Mouse (Mus musculus) gastrocnemius, postnatal 4 days (tissue): ENCODE data around the gene Jsrp1. TPM values are rescaled to one million over a fixed set of nuclear protein-coding genes. Genes with fewer than 3 reads are reported as not detected.

Experiments used
- DNase-seq, 2 experiments: peaks; one replicate each; pipeline ENCODE4 v3.0.0; 2021 to 2022; ENCODE audit warnings: low spot score in 2 of 2, mixed read lengths in 2 of 2
- total RNA-seq, 2 experiments: library from RNA; stranded (reverse); gene quantifications; 2 replicates each; pipeline ENCODE4 v1.2.3; 2021

Jsrp1 gene
- total RNA-seq, 2 experiments from 2014 or later, result 199 to 230 TPM

DNA sequence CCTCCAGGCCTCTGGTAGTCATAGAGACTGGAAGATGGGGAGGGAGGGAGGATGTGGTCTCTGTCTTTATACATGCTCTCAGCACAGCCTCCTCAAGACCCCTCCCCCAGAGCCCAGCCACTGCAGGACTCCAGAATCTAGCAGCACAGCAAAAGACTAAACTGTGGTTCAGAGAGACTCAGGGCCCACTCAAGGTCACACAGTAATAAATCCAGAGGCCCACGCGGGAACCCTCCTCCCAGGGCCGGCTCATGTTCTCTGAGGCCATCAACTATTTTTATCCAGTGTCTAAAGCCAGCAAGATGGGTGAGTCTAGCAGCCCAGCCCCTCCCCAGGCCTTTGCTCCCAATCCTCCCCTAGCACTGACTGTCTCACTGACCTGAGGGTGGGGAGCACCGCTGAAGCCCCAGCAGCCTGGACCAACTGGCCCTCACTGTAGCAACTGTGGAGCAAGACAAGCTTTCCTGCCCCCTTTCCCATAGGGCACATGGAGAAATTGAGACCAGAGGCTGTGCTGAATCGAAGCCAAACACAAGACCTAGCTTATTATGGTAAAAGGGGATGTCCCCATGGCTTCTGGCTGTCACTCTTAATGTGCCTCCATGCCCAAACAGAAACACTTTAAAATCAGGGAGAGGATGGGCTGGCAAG lies 782 bp downstream of the Jsrp1 start:
- no peak for DNase-seq

DNA sequence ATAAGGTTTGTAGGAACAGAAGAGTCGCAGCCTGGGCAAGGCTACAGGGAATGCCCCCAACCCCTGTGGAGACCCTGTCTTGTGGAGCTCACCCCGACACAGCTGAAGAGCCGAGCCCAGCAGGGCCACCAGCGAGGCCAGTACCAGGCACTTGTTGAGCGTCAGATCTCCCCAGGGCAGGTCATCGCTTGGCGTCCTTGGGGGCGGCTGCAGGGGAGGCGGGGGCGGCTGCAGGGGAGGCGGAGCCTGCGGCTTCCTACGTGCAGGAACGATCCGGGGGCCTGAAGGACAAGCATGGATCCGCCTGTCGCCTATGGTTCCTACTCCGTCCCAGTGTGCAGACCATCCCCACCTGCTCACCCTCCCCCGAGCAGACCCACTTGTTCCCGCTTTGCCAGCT lies 3.2 kb downstream of the Jsrp1 start:
- no peak for DNase-seq

DNA sequence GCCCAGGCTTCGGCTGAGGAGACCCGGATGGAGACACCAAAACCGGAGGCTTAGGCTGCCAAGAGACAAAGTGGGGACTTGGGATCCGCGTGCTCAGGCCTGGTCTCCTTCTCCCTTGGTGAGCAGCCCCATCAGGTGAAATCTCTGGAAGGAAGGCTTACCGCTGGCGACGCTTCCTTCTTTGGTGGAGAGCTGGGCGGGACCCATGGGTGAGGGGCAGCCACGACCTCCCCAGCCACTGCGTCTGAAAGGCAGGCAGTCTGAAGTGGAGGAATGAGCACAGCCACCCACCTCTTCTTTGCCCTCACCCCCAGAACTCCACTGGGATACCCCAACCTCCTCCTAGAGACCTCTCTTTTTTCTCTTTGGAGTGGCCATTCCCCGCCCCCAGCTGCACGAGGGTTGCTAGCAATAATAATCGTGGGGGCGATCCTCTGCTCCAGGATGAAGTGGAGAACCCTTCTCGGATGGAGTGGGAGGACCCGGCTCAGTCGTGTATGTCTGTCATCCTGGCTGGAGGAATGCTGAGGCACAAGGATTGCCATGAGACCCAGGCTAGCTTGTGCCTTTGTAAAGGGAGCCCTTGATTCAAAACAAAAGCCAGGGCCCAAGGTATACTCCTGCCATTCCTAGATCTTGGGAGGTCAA lies 4.2 kb downstream of the Jsrp1 start:
- no peak for DNase-seq

DNA sequence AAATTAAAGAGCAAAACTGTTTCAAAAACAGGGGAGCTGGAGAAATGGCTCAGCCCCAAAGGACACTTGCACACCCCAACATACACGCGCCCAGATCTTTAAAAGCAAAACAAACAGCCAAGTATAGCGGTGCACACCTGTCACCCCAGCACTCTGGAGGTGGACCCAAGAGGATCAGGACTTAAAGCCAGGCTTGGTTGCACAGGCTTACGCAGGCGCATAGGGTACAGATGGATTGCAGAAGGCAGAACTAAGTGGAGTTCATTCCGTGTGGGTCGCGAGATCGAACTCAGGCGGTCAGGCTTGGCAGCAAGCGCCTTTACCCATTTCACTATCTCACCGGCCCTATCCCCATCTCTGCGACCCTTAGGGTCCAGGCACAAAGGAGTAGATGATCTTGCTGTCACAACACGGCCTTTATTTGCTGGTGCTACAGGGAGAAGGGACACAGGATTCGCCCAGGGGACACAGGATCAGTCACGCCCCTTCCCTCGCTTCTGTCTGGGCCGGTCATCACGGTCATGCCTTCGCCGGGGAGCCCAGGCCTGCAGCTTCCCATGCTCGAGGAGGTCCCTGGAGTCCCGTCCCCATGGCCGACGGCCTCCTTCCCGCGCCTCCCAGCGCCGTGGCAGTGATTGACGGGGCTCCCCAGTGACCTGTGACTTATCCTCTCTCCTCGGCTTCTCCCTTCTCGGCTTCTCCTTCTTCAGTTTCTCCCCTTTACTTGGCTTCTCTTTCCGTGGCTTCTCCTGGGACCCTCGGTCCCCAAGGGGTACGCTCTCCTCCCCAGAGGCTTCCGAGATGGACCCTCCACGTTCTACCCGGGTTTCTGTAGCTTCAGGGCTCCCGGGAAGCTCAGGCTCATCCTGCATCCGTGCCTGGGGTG lies 5.0 kb downstream of the Jsrp1 start:
- no peak for DNase-seq

DNA sequence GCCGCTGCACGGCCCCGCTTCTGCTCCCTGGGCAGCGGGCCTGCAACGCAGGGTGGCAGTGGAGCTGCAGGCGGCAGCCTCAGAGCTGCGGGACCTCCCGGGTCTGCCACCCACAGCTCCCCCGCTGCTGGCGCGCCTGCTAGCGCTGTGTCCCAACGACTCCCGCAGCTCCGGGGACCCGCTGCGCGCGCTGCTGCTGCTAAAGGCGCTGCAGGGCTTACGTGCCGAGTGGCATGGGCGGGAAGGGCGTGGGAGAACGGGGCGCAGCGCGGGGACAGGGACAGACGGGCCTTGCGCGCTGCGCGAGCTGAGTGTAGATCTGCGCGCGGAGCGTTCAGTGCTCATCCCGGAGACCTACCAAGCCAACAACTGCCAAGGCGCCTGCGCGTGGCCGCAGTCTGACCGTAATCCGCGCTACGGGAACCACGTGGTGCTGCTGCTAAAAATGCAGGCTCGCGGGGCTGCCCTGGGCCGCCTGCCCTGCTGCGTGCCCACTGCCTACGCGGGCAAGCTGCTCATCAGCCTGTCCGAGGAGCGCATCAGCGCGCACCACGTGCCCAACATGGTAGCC lies 6.2 kb downstream of the Jsrp1 start:
- DNase-seq, result peak in 1 of 2 experiments; percentile 69

- no peak for DNase-seq
These were observed 6.8 kb downstream of the Jsrp1 start for GRCm38 (mm10) chr10:80806341-80807056.

- DNase-seq, result peak; percentile 72 to 82
These were observed 7.4 kb downstream of the Jsrp1 start for GRCm38 (mm10) chr10:80805925-80806324.

DNA sequence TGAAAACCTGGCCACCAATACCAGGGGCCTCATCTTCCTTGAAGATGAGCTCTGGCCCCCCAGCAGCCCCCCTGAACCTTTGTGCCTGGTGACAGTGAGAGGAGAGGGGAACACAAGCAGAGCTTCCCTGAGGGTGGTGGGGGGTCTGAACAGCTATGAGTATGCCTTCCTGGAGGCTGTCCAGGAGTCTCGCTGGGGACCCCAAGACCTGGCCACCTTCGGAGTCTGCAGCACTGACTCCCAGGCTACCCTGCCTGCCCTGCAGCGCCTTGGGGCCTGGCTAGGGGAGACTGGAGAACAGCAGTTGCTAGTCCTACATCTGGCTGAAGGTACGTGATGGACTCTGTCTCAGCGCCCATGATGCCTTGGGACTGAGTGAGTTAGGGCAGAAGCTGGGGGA lies 8.0 kb downstream of the Jsrp1 start:
- no peak for DNase-seq

GRCm38 (mm10) chr10:80804916-80805315 lies 8.4 kb downstream of the Jsrp1 start, which contains the start of gene Amh:
Gene Amh, plus strand, starts transcription at chr10:80805243.
- DNase-seq, result no peak

DNA sequence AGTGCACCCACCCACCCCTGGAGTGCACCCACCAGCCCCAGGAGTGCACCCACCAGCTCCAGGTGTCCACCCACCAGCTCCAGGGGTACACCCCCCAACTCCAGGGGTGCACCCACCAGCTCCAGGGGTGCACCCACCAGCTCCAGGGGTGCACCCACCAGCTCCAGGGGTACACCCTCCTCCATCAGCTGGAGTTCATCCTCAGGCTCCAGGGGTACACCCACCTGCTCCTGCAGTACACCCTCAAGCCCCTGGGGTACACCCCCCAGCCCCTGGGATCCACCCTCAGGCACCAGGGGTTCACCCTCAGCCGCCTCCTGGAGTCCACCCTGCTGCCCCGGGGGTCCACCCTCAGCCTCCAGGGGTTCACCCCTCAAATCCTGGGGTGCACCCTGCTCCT lies 9.0 kb downstream of the Jsrp1 start:
- DNase-seq, result no peak

DNA sequence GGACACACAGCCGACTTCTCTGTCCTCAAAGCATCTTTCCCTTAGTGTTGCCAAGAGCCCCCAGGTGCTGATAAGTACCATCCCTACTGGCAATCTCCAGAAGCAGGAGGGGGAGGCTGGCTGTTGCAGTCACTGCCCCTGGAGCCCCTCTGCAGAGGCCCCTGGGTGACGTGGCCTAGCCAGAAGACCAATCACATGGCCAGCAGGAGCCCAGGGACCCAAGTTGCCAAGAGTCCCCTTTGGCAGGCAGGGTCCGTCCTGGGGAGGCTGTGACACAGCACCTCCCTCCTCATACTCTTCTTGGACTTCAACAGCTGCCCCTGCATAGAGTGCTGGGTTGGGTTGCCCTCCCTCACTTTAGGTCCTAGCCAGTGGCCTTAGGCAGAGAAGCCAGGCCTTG lies 10.3 kb downstream of the Jsrp1 start:
- no peak for DNase-seq

DNA sequence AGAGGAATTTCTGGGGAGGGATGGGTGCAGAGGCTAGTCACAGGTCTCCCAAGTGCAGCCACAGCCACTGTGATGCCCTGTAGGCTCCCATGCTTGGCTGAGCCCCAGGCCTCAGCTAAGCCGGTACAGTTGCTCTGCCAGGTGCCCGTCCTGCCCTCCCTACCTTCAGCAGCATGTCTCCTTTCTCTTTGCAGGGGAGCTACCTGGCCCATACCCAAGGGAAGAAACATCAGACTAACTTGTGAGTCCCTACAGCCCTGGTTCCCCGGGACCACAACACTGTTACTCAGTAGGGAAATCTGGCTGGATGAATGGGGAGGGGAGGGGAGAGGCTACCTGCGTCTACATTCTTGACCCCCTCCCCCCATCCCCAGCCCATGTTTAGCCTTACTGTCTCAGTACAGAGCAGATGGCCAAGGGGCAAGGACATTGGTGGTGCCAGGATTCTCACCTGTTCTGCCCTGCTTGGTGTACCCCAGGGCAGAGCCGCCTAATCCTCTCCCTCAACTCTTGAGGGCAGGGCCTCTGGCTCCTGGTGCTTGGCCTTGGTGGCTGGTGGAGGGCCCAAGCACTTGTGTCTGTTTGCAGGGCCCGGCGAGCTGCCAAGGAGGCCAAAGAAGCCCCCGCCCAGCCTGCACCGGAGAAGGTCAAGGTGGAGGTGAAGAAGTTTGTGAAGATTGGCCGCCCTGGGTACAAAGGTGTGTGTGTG lies 10.9 kb downstream of the Jsrp1 start:
- no peak for DNase-seq

DNA sequence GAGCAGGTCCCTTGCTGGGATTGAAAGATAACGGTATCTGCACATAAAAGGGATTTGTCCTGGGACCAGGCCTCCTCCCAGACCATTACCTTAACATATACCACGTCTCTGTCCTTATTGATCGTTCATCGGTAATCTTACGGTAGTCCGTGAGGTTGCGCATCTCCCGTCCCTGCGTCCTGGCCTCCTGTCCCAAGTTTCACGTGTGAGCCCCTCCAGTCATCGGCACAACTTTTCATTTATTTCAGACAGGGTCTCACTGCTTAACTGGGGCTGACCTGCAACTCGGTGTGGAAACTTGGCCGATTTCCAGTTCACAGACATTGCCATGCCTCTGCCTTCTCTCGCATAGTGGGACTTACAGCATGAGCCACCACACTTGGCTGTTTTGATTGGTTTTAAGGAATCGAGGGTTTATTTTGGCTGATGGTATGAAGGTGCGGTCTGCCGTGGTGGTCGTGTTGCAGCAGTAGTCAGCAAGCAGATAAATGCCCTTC lies 14.2 kb downstream of the Jsrp1 start:
- no peak for DNase-seq

DNA sequence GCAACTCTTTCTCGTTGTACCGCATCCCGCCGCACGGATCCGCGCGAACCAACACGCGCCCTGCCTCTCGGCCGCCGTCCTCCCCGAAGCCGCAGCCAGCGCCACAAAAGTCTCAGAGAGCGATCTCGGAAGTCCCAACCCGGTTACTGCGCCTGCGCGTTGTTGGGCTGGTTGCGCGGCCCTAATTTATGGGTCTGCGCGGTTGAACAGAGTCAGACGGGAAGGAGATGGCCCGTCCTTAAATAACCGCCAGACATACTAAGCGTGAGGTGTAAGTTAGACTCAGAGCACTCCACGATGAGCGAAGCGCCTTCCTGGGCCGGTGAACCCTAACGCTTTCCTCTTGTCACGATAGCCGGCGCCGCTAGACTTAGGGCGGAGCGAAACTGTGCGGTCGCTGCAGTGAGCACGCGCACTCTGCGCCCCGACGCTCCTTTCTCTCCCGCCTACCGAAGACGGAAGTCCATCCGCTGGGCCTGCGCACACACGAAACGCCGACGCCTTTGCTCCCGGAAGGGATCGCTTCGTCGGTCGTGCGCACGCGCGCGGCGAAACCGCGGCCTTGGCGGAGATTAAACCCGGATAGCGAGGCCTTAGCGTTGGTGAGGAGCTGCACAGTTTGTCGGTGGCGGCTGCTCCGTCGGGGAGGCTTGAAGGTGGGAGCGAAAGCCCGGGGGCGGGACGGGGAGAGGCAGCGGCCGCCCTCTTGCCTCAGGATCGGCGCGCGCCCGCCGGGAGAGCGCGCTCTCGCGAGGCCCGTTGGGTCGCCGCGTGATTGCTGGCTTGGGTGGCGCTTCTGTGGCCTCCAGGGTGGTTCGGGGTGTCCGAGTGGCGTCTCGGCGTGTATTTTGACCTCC lies 14.9 kb downstream of the Jsrp1 start, which contains the start of the genes Sf3a2 and Plekhj1:
TSS of gene Sf3a2 (plus strand) at position 49 of the 857 bp plus-strand sequence.
TSS of gene Plekhj1 (minus strand) at position 477 of the 857 bp plus-strand sequence.
- DNase-seq, result peak; percentile 91 to 95

- no peak for DNase-seq
These were observed 15.8 kb downstream of the Jsrp1 start for GRCm38 (mm10) chr10:80797186-80798149.

DNA sequence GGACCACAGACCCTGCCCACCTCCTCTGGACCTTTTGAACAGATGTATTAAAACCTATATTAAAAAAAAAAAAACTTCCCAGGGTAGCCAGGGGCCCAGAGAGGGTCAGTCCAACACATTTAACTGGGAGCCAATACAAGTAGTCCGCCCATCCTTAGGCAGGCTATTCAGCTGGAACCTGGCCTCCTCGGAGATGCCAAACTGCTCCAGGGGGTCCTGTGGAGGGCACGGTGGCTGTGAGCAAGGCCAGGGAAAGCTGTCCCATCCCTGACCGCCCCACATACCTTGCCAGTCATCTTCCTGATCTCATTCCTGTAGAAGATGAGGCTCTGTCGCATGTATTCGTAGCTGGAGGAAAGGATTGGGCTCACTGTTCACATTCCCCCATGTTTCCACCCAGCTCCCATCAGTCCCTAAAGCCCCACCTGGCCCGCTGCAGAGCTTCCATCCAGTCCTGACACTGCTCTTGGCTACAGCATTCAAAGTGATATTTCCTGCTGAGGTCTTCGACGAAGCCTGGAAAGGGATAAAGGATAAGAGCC lies 16.9 kb downstream of the Jsrp1 start:
- DNase-seq, result no peak

GRCm38 (mm10) chr10:80794750-80795149 lies 18.5 kb downstream of the Jsrp1 start:
- DNase-seq, result no peak

- no peak for DNase-seq
These were observed 19.5 kb downstream of the Jsrp1 start for GRCm38 (mm10) chr10:80793803-80794202.
